Mouse (Mus musculus) midbrain, embryonic 15.5 days (tissue): ENCODE measurements around the gene Smok2a. TPM values are rescaled to one million over a fixed set of nuclear protein-coding genes. Genes with fewer than 3 reads are reported as not detected.
A peak's percentile ranks its signal among the peaks of the same experiment; 100 is the strongest.
"Not testable (repeated sequence)": the region's sequence is repeated elsewhere in the genome, so short reads cannot be mapped to it uniquely, and the experiment has no call there.

Experiments used
- ATAC-seq: fragments of 200-750 bp; cut with Nextera tagmentation; replicated peaks from 2 replicates; pipeline ENCODE4 v1.8.0; 2017; ENCODE audit warnings: moderate TSS enrichment
- H3K27ac ChIP-seq: fragments of 300-500 bp; sonication (generic); 2 replicates; pipeline ENCODE4 v1.5.1; 2015; ENCODE audit warnings: mild to moderate bottlenecking, inconsistent platforms
- H3K27me3 ChIP-seq: fragments of 300-500 bp; sonication (generic); replicated peaks from 2 replicates; pipeline ENCODE4 v1.6.1; 2015; ENCODE audit warnings: inconsistent platforms
- H3K36me3 ChIP-seq: fragments of 300-500 bp; sonication (generic); replicated peaks from 2 replicates; pipeline ENCODE4 v1.6.1; 2015; ENCODE audit warnings: inconsistent platforms
- H3K4me1 ChIP-seq: fragments of 300-500 bp; sonication (generic); 2 replicates; pipeline ENCODE4 v1.6.1; 2015; ENCODE audit warnings: inconsistent platforms
- H3K4me2 ChIP-seq: fragments of 300-500 bp; sonication (generic); 2 replicates; pipeline ENCODE4 v1.6.1; 2015; ENCODE audit warnings: inconsistent platforms, mild to moderate bottlenecking, moderate library complexity
- H3K4me3 ChIP-seq: fragments of 300-500 bp; sonication (generic); 2 replicates; pipeline ENCODE4 v1.5.1; 2015; ENCODE audit warnings: mild to moderate bottlenecking, inconsistent platforms
- H3K9ac ChIP-seq: fragments of 300-500 bp; sonication (generic); 2 replicates; pipeline ENCODE4 v1.6.1; 2015; ENCODE audit warnings: mild to moderate bottlenecking, inconsistent platforms
- H3K9me3 ChIP-seq: fragments of 300-500 bp; sonication (generic); 2 replicates; pipeline ENCODE4 v1.6.1; 2016; ENCODE audit warnings: inconsistent platforms
- WGBS: fragments of 180-500 bp; shearing (Covaris S2); methylation state at CpG from one replicate; pipeline ENCODE4 v1.1.7; 2015; ENCODE audit warnings: mixed read lengths; 5-methylcytosine and 5-hydroxymethylcytosine counted together
- polyA plus RNA-seq: library from polyadenylated mRNA; unstranded; fragments of >200 nt; fragmentation: Nextera tagmentation; extraction: Ambion mirVana; gene quantifications from 2 replicates; pipeline ENCODE4 v1.2.1, GENCODE M21; 2015

The Smok2a gene
- polyA plus RNA-seq, 1 experiment from 2014 or later = not detected

DNA sequence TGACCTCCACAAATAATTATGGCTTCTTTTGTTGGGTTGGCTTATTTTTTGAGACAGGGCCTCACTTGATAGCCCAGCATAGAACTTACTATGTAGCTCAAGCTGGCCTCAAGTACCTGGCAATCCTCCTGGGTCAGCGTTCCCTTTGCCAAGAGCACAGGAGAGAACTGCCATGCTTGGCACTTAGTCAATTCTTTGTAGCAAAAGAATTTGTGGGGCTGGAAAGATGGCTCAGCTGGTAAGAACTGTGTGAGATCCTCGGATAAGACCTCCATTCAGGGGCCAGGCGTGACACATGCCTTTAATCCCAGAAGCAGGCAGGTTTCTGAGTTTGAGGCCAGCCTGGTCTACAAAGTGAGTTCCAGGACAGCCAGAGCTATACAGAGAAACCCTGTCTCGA, 24.5 kb upstream of the Smok2a start:
- H3K4me2 ChIP-seq, H3K36me3 ChIP-seq, H3K27ac ChIP-seq, H3K9ac ChIP-seq, H3K4me1 ChIP-seq, H3K27me3 ChIP-seq, H3K4me3 ChIP-seq, ATAC-seq: not testable (repeated sequence)
- WGBS = 68% methylated on average over 4 of the region's 4 CpGs
- peaks cover 38% of the 10 kb centered on the region for H3K9me3 ChIP-seq

DNA sequence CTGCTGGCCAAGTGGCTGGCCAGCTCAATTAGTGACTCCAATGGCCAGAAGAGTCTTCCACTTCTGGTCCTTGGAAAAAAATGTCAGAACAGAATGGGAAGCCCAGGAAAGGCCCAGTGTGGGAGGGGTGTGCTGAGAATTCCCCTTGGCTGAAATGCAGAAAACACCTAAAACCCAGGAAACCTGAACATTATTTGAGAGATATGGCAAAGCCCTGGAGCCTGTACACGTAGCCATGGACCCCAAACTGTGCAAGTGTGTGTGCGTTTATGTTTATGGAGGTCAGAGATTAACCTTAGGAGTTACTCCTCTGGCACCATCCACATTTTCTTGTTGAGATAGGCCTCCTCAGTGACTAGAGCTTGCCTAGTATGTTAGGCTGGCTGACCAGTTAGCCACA, 22.2 kb upstream of the Smok2a start:
- H3K9ac ChIP-seq = not testable (repeated sequence)
- WGBS = 89% methylated on average over 2 of the region's 2 CpGs

DNA sequence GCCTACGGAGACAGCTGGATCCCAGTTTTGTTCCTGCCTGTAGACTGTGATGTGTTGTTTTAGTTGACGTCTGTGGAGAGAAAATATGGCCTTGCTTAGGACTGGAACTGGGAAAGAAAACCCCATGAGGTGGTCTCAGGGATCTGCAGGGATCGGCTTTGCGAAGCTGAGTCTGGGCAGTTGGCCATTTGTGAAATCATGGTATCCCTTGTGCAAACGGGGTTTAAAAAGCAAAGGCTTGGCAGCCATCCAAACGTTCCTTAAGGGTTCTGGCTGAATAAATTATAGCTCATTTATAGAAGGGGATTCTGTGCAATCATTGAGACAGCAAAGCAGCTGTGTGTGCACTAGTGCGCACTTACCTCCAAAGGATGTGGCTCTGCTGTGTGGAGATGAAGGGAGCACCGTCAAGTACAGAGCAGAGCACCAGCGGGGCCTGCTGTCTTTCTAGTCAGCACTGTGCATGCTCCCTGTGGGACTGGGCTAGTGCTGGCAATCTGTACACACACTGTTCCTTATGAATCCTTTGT, 21.0 kb upstream of the Smok2a start:
- peak; percentile 81 for ATAC-seq
- H3K27me3 ChIP-seq, H3K4me1 ChIP-seq, H3K27ac ChIP-seq, H3K4me2 ChIP-seq, H3K4me3 ChIP-seq, H3K36me3 ChIP-seq, H3K9ac ChIP-seq: not testable (repeated sequence)
- H3K9me3 ChIP-seq = peaks cover 36% of the 10 kb centered on the region
- WGBS = 76% methylated on average over 8 of the region's 9 CpGs

More for the DNA sequence above, 22.2 kb upstream of the Smok2a start:
- not testable (repeated sequence) for ATAC-seq, H3K27me3 ChIP-seq, H3K27ac ChIP-seq, H3K36me3 ChIP-seq, H3K4me2 ChIP-seq, H3K4me1 ChIP-seq, H3K4me3 ChIP-seq
- peaks cover 36% of the 10 kb centered on the region for H3K9me3 ChIP-seq

DNA sequence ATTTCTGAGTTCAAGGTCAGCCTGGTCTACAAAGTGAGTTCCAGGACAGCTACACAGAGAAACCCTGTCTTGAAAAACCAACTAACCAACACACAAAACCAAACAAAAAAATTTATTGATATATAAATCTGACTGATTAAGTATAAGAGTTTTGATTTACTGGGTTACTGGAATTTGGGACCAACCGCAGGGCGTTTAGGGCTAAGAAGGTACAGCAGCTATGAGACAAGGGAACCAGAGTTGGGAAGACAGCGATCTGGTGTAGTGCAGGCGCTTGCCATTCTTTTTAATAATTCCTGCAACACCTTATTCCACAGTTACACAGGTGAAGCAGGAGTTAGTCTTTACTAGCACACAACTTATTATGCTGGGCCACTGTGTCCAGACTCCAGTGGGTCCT, 19.4 kb upstream of the Smok2a start:
- H3K27me3 ChIP-seq, H3K4me1 ChIP-seq, H3K4me3 ChIP-seq, H3K36me3 ChIP-seq, H3K27ac ChIP-seq, ATAC-seq, H3K9ac ChIP-seq, H3K4me2 ChIP-seq: not testable (repeated sequence)
- peaks cover 28% of the 10 kb centered on the region for H3K9me3 ChIP-seq
- 86% methylated on average over 4 of the region's 4 CpGs for WGBS

DNA sequence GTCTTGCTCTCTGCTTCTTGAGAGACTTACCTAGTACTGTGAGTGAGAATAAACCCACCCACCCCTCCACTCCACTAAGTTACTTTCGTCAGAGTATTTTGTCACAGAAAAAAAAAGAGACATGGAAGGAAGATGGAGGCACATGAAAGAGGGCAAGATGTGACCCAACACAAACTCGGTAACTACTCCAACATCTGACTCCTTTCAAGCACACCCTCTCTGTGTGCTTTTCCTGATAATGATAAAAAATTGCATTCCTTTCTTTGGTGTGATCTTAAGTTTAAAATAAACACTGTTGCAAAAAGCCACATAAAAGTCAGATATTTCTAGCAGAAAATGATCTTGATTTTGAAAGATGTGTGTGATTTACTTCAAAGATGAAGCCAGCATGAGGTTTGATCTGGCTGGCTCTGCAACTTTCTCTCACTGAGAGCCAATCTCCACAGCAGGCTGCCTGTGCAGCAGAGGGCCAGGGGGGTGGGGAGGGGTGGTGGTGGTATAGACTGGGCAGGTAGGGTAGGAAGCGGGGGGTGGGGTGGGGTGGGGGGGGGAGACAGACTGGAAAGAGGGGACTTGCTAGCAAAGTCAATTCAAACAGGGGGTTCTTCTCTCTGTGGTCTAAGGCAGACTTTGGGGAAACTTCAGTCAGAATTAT, 18.4 kb upstream of the Smok2a start:
- peaks cover 33% of the 10 kb centered on the region for H3K9me3 ChIP-seq
- not testable (repeated sequence) for ATAC-seq, H3K4me1 ChIP-seq, H3K4me2 ChIP-seq, H3K4me3 ChIP-seq, H3K36me3 ChIP-seq, H3K9ac ChIP-seq, H3K27ac ChIP-seq, H3K27me3 ChIP-seq
- 77% methylated on average over 2 of the region's 3 CpGs for WGBS

DNA sequence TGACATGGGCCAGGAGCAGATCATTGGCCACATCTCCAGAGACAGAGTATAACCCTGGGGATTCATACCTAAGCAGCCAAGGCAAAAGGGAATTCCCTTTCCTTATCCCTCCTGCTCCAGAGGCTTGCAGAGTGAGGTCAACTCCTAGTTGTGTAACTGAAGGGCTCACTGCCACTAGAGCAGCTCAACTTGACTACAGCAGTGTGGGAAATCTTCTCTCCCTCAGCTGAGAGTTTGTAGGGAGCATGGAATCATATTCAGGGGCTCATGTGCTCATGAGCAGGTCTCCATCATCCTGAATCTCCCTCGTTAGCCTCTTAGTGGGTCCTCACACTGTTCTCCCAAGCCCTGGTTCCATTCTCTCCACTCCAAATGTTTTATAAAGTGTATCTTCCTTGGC, 15.7 kb upstream of the Smok2a start:
- WGBS = 78% methylated on average over 1 of the region's 1 CpGs
- peaks cover 36% of the 10 kb centered on the region for H3K9me3 ChIP-seq
- not testable (repeated sequence) for H3K4me1 ChIP-seq, H3K27me3 ChIP-seq, H3K4me2 ChIP-seq, ATAC-seq, H3K9ac ChIP-seq, H3K36me3 ChIP-seq, H3K4me3 ChIP-seq, H3K27ac ChIP-seq

DNA sequence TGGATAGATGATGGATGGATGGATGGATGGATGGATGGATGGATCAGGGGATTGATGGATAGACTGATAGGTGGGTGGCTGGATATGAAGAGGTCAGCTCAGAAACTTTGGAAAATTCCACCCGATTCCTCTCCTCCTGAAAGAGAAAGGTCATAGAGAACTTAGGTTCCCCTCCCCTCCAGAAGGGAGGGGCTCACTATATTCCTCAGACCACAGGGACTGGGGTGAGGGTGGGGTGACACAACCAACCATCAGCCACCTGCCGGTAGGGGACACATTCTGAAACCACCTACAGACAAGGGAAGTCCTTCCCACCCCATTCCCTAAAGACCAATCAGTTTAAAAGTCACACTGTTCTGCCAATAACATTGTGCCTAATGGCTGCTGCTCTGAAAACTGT, 14.5 kb upstream of the Smok2a start:
- Histone ChIP-seq H3K27ac (no peak overlapping the region), H3K4me3 (no peak overlapping the region), H3K4me2 (no peak overlapping the region), H3K4me1 (no peaks in the 10 kb centered on the region), H3K9ac (no peak overlapping the region), H3K9me3 (peaks cover 29% of the 10 kb centered on the region), H3K36me3 (no peaks in the 10 kb centered on the region), H3K27me3 (no peaks in the 10 kb centered on the region)
- no peak for ATAC-seq
- 88% methylated on average over 2 of the region's 2 CpGs for WGBS

DNA sequence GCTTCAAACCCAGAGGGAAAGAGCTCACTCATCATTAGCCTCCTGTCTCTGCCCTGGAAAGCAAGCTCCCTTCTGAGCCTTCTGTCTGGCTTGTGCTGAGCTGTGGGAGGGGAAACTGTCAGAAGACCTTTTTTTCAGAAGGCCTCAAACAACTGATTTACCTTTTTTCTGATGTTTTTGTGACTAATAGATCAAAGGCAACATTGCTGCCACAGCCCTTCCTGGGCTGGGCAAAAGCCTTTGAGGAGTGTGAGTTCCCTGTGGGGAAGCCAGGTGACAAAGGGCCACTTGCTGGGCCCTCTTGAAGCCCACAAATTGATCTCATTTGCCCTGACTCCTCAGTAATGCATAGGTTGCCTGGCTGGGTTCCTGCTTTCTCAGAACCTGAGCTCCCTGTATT, 12.5 kb upstream of the Smok2a start:
- H3K36me3 ChIP-seq, H3K4me2 ChIP-seq, H3K27me3 ChIP-seq, H3K4me3 ChIP-seq, ATAC-seq, H3K27ac ChIP-seq, H3K9ac ChIP-seq, H3K4me1 ChIP-seq: not testable (repeated sequence)
- H3K9me3 ChIP-seq = peaks cover 44% of the 10 kb centered on the region

DNA sequence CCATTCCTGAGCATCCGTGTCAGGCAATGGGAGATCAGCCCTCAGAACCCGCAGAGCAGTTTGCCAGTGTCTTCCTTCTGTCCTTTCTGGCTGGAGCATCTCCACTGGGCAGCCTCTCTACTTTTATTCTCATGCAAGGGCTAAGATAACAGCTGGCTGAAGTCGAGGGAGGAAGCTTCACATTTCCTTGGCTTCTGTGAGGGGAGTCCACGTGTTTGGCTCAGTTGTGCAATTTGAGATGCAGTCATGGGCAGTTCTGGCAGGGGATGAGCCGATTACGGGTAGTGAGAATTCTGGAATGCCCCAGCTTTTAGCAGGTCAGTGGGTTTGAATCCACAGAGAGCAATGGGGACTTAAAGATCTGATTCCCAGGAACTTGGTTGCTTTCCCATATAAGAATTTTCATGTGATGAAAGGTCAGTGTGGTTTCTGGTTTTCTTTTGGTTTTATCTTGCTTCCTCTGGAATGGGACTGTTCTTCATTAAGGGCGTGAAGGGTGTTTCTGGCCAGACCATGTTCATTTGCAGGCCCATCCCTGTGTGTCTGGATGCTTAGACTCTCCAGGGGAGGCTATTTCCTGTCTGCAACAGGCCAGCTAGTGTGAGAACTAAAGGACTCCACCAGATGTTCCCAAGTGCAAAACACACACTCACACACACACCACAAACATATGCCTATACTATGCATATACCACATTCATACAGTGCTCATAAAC, 8.7 kb upstream of the Smok2a start:
- ATAC-seq = no peak
- Histone ChIP-seq H3K4me2 (no peak overlapping the region), H3K4me3 (no peak overlapping the region)

DNA sequence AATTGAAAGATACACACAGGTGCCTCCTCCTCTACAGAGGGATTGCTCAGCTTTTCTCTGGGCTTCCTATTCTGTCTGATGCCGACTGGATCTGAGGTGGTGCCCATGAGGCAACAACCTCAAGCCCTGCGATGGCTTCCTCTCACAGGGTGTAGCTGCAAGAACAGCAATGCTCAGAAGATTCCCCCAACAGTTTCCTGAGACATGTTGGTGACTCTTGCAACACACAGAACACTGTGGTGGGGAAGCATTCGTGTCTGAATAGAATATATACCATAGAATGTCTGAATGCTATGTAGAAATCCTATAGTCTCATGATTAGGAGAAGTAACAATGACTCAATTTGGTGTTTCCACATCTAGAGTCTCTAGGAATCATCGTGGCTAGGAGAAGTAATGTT, 6.8 kb upstream of the Smok2a start:
- peaks cover 83% of the 10 kb centered on the region for H3K9me3 ChIP-seq
- WGBS = 65% methylated on average over 4 of the region's 4 CpGs
- no peaks in the 10 kb centered on the region for H3K36me3 ChIP-seq
- no peak overlapping the region for H3K4me3 ChIP-seq
- H3K27me3 ChIP-seq = no peaks in the 10 kb centered on the region
- ATAC-seq = no peak
- H3K4me1 ChIP-seq = no peaks in the 10 kb centered on the region
- no peak overlapping the region for H3K4me2 ChIP-seq
- H3K27ac ChIP-seq = no peak overlapping the region
- H3K9ac ChIP-seq = no peak overlapping the region

More for the DNA sequence above, 8.7 kb upstream of the Smok2a start:
- H3K9me3 ChIP-seq = peaks cover 71% of the 10 kb centered on the region
- H3K27me3 ChIP-seq = no peaks in the 10 kb centered on the region
- no peak overlapping the region for H3K9ac ChIP-seq
- H3K36me3 ChIP-seq = no peaks in the 10 kb centered on the region
- H3K27ac ChIP-seq = no peak overlapping the region
- WGBS = 71% methylated on average over 7 of the region's 7 CpGs
- H3K4me1 ChIP-seq = no peaks in the 10 kb centered on the region

DNA sequence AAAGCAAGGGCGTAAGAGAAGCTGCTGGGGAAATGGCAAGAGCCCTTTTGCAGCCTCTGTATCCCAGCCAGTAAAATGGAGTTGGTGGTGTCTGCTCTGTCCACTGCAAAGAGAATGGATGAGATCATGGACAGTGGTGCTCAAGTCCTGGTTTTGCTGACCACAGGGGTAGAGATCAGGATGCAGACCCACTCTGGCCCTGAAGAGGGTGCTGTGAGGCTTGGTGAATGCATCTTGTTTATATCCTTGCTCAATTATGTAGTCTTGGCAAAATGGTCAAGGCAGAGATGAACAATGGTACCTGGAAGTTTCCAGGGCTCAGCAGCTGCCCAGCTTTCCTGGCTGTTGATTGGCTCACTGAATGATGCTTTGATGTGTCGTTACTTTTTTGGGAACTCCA, 5.4 kb upstream of the Smok2a start:
- 85% methylated on average over 2 of the region's 2 CpGs for WGBS
- H3K9ac ChIP-seq = no peak overlapping the region
- no peaks in the 10 kb centered on the region for H3K27me3 ChIP-seq
- H3K36me3 ChIP-seq = no peaks in the 10 kb centered on the region
- no peak overlapping the region for H3K27ac ChIP-seq
- peaks cover 86% of the 10 kb centered on the region for H3K9me3 ChIP-seq
- no peak overlapping the region for H3K4me3 ChIP-seq
- H3K4me1 ChIP-seq = no peaks in the 10 kb centered on the region
- no peak for ATAC-seq
- H3K4me2 ChIP-seq = no peak overlapping the region

DNA sequence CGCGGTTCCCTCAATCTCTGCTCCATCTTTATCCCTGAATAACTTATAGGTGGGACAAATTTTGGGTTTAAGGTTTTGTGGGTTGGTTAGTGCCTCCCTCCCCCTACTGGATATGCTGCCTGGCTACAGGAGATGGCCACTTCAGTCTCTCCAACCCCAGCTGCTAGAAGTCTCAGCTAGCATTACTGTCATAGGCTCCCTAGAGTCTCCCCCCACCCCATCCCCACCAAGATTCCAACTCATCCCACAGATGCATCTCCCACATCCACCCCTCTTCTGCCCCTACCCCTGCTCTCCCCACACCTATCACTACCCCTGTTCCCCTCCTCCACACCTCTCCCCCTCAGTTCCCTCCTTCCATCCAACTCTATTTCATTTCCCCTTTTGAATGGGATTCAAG, 933 bp downstream of the Smok2a start:
- WGBS = 89% methylated on average over 2 of the region's 2 CpGs
- H3K9ac ChIP-seq, H3K4me3 ChIP-seq, ATAC-seq, H3K27me3 ChIP-seq, H3K4me2 ChIP-seq, H3K4me1 ChIP-seq, H3K36me3 ChIP-seq, H3K27ac ChIP-seq: not testable (repeated sequence)
- peaks cover 72% of the 10 kb centered on the region for H3K9me3 ChIP-seq

DNA sequence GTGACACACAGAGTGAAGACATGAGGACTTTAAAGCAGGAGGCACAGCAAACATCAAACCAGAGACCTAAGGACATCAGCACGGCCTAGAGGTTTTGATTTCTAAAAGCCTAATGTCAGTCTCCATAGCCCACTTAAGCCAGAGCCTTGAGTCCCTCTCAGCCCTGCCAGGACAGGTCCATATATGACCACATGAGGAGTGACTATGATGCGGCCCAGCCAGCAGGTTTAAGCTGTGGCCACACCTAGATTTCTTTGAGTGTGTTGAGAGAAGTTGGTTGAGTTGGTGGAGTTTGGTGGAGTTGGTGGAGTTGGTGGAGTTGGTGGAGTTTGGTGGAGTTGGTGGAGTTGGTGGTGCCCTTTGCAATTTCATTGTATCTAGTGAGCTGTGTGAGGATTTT, 9.0 kb downstream of the Smok2a start, which contains the start of gene Smok2b:
TSS of gene Smok2b (plus strand) at position 301 of the 400 bp plus-strand sequence.
- not testable (repeated sequence) for H3K4me3 ChIP-seq, H3K4me1 ChIP-seq, H3K9ac ChIP-seq, H3K4me2 ChIP-seq, ATAC-seq, H3K27ac ChIP-seq, H3K36me3 ChIP-seq, H3K27me3 ChIP-seq
- 81% methylated on average over 2 of the region's 2 CpGs for WGBS
- peaks cover 89% of the 10 kb centered on the region for H3K9me3 ChIP-seq
